Mouse (Mus musculus) splenic B cell, adult 2 months (primary cell): ENCODE results near the gene 9430015G10Rik.
A peak's percentile ranks its signal among the peaks of the same experiment; 100 is the strongest.

Experiments
- DNase-seq: peaks from one replicate; pipeline ENCODE4 v3.0.0-alpha.2; 2011; ENCODE audit warnings: low read depth, low spot score
- H3K27me3 ChIP-seq: 2 replicates; pipeline ENCODE4 v1.6.1; 2012; ENCODE audit warnings: mild to moderate bottlenecking, low read length, moderate library complexity, mixed read lengths; ENCODE audit not compliant: control insufficient read depth, poor library complexity, insufficient read depth, severe bottlenecking
- H3K36me3 ChIP-seq: 2 replicates; pipeline ENCODE4 v1.6.1; 2012; ENCODE audit warnings: mild to moderate bottlenecking, low read length, moderate library complexity, mixed read lengths; ENCODE audit not compliant: control insufficient read depth, poor library complexity, insufficient read depth, severe bottlenecking

9430015G10Rik gene

DNA sequence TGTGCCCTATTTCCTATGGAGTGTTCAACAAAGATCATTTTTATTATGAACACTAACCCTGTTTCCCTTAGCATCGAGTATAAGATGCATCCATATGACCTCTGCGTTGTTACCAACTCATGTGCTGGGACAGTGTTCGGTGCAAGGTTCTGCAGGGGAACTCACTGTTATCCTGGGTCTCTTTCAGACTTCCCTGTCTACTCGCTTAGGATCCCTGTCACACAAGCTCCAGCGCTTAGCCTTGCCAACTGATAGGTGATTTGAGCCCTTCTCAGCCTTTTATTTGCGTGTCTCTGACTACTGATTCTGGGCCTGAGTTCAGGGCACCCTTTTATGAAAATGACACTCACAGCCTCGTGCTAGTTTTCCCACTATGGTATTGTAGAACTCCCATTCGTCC is 24.5 kb upstream of the 9430015G10Rik start:
- DNase-seq = no peak
- H3K36me3 ChIP-seq = no peaks in the 10 kb centered on the region
- H3K27me3 ChIP-seq = no peaks in the 10 kb centered on the region

DNA sequence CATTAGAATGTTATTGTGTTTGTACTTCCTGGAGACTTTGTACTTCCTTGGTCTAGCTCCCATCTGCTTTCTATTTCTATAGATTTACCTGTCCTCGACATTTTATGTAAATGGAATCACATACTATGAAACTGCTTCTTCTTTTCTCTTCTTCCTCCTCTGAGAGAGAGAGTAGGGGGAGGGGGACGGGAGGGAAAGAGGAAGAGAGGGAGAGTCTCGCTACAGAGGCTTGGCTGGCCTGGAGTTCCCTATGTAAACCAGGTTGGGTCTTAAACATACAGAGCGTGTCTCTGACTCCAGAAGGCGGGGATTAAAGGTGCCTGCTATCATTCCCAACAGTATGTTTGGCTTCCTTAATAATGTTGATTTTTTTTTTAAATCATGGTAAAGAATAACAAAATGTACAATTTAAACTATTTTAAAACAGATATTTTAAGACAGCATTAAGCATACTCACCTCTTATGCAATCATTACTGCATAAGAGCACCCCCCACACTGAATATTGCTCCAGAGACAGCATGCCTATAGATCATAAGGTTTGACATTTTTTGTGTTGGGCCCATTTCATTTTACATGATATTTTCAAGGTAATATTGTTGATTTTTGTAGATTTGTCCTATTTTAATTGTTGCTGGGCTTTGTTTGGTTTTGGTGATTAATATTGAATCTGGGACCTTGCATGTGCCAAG is 22.2 kb upstream of the 9430015G10Rik start:
- Histone ChIP-seq H3K27me3 (no peaks in the 10 kb centered on the region), H3K36me3 (no peaks in the 10 kb centered on the region)
- DNase-seq = peak; percentile 63

- no peak for DNase-seq
- Histone ChIP-seq H3K36me3 (no peaks in the 10 kb centered on the region), H3K27me3 (no peaks in the 10 kb centered on the region; the same call in 1 of the 2 replicates)
Observed at GRCm38 (mm10) chr4:156091236-156091635, 18.5 kb upstream of the 9430015G10Rik start.

- Histone ChIP-seq H3K27me3 (no peaks in the 10 kb centered on the region; the same call in 1 of the 2 replicates), H3K36me3 (no peaks in the 10 kb centered on the region)
- DNase-seq = no peak
Observed at GRCm38 (mm10) chr4:156092765-156093164, 17.0 kb upstream of the 9430015G10Rik start.

DNA sequence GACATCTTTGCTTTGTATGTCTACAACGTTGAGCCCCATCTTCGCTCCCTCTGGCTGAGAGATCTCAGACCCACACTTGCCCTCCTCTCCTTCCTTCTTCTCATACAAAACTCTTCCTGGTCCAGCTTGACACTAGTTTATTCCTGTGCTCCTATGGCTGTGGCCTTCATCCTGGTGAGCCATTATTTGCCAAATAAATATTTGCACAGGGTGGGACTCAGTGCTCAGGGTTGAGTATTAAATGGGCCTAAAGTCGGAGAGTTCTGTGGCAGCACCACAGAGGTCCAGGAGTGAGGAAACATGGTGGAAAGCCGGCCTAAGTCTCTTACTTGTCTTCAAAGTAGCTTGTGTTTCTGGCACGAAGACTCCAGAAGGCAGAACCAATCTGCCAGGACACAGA is 16.0 kb upstream of the 9430015G10Rik start:
- H3K36me3 ChIP-seq = no peaks in the 10 kb centered on the region
- DNase-seq = no peak
- no peaks in the 10 kb centered on the region; the same call in 1 of the 2 replicates for H3K27me3 ChIP-seq

GRCm38 (mm10) chr4:156096191-156096590 is 13.6 kb upstream of the 9430015G10Rik start:
- no peak for DNase-seq
- Histone ChIP-seq H3K36me3 (no peaks in the 10 kb centered on the region), H3K27me3 (no peaks in the 10 kb centered on the region; the same call in 1 of the 2 replicates)

- no peaks in the 10 kb centered on the region; the same call in 1 of the 2 replicates for H3K27me3 ChIP-seq
- DNase-seq = no peak
- H3K36me3 ChIP-seq = no peaks in the 10 kb centered on the region
Observed at GRCm38 (mm10) chr4:156097770-156098366, 11.9 kb upstream of the 9430015G10Rik start.

DNA sequence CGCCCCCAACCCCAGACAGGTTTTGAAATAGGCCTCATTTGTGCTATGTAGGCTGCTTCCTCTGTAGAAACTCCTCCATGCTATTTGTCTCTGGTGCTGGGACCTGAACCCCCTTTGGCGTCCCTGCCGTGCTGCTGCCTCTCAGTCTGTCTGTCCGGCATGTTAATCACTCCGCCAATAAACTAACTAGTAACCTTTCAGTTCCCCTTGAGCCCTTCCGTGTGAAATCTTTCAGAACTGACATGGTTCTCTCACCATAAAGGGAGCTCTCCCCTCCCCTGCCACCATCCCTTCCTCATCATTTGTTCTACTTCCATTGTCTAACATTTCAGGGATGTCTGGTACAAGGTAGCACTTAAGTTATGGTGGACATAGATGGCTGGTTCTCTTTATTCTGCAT is 10.4 kb upstream of the 9430015G10Rik start:
- no peaks in the 10 kb centered on the region; the same call in 1 of the 2 replicates for H3K27me3 ChIP-seq
- no peak for DNase-seq

DNA sequence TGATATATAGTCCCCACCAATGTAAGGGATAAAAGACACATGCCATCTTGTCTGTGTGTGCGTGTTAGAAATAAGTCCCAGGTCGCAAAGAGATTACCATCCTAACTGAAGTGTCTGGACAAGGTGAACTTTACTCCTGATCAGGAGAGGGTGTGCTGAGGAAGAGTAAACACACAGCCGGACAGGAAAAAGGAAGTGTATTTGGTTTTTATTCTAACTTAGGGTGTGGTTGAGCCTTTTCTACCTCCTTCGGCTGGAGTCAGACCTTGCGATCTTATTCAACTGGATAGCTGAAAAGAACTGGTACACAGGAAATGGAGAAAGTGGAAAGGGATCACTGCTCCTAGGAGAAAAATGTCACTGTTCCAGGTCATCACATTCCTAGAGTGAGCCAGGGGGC is 9.3 kb upstream of the 9430015G10Rik start:
- H3K27me3 ChIP-seq = no peaks in the 10 kb centered on the region; the same call in 1 of the 2 replicates
- no peak for DNase-seq
- no peaks in the 10 kb centered on the region for H3K36me3 ChIP-seq

More for the DNA sequence above, 10.4 kb upstream of the 9430015G10Rik start:
- H3K36me3 ChIP-seq = no peaks in the 10 kb centered on the region

DNA sequence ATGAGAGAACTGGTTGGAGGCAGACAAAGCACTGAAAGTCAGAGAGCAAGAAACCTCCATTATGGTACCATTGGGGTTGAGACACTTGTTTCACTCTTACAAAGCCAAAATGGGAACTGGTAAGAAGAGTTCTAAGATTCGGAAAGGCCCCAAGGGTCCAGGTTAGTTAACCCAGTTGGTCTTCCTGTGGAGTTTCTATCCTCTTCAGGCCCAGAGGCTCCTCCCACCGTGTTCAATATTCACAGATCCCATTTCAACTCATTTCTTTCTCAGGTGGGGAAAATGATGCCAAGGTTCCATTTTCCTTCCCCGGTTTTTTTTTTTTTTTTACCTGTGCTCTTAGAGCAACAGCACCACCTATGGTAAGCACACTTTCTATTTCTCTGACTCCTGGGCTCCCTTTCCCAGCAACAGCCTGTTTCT is 8.3 kb upstream of the 9430015G10Rik start:
- peak; percentile 37 for DNase-seq
- Histone ChIP-seq H3K27me3 (no peaks in the 10 kb centered on the region), H3K36me3 (no peaks in the 10 kb centered on the region)

- Histone ChIP-seq H3K27me3 (no peaks in the 10 kb centered on the region), H3K36me3 (no peaks in the 10 kb centered on the region)
- DNase-seq = no peak
Observed at GRCm38 (mm10) chr4:156103342-156103741, 6.4 kb upstream of the 9430015G10Rik start.

DNA sequence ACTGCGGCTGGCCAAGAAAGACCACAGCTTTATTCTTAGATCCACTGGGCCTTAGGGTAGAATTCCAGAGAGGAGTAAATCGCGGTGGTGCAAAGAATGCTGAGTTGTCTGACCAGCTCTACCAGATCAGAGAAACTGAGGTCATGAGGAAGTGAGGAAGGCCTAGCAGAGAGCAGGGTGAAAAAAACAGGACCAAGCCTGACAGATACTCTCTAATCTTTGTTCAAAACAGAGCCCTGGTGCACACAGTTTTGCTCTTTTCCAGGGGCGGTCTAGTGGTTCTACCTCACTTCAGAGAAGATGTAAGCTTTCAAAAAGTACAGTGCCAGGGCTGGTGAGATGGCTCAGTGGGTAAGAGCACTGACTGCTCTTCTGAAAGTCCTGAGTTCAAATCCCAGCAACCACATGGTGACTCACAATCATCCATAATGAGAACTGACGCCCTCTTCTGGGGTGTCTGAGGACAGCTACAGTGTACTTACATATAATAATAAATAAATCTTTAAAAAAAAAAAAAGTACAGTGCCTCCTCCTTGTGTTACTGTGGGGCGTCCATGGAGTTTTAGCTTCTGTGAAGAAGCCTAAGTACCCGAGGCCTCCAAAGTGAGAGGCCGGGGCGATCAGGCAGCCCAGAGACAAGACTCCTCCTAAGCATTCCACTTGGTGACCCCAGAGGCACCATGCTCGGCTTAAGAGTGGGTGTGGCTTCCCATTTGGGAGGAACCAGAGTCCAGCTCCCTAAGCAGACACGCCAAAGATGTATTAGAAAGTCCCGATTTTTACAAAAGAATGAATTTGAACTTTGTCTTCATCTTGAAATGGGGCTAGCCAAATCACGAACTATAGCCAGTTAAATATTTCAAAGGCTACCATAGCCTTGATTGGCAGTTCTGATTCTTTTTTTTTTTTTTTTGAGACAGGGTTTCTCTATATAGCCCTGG is 906 bp upstream of the 9430015G10Rik start:
- Histone ChIP-seq H3K36me3 (no peaks in the 10 kb centered on the region), H3K27me3 (no peaks in the 10 kb centered on the region)
- DNase-seq = peak; percentile 54

DNA sequence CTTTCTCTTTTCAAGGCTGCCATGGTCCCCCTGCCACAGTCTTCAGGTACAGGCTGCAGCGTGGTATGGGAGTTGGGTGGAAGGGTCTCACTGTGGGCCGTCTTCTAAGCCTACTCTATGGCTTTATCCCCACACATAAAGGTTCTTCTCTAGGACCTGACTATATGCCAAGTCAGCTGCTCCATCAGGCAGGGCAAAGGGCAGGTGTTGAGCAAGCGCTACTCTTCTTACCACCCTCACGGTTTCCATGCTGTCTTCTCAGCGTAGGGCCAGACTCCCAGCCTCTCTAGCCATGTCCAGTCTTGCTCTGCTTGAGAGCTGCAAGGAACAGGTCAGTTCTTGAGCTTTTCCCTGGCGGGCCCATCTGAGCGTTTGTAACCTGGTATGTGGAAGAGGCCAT is 14.3 kb downstream of the 9430015G10Rik start:
- Histone ChIP-seq H3K27me3 (no peaks in the 10 kb centered on the region), H3K36me3 (peaks cover 2% of the 10 kb centered on the region)
- DNase-seq = no peak

- no peaks in the 10 kb centered on the region; the same call in none of the 2 replicates for H3K36me3 ChIP-seq
- no peaks in the 10 kb centered on the region for H3K27me3 ChIP-seq
- DNase-seq = no peak
Observed at GRCm38 (mm10) chr4:156125393-156125792, 15.6 kb downstream of the 9430015G10Rik start.
